Mouse (Mus musculus) kidney, adult 2 months (tissue): ENCODE measurements around the gene Hmox1.

Experiments used
- CTCF ChIP-seq: fragments of 200-500 bp; conservative IDR thresholded peaks from 2 replicates; pipeline ENCODE4 v1.5.1; 2011; ENCODE audit warnings: low read depth, mild to moderate bottlenecking, control low read depth, low read length, moderate library complexity, mixed read lengths; ENCODE audit not compliant: insufficient read depth, insufficient read length
- POLR2A ChIP-seq: fragments of 200-500 bp; IDR thresholded peaks from one replicate; pipeline ENCODE4 v1.6.1; 2011; ENCODE audit warnings: low read depth, low read length, control low read depth

DNA sequence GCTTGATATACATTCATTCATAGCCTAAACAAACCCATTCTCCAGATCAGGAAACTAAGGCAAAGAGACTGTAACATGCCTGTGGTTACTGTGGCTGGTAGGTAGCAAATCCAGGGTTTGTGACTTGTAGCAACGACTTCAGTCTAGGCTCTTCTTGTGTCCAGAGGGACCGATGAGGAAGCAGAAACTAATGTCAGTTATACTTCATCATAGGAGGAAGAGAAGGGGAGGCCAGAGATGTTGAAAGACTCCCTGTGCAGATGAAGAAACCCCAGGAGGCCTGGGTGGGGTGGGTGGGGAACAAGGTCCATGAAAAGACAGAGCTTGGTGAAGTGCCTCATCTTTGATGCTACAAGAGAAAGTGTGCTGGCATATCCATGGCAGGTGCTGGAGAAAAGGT, 37.7 kb upstream of the Hmox1 start:
- TF ChIP-seq POLR2A (no peak), CTCF (no peak)
